Mouse (Mus musculus): ENCODE results near the gene Dcakd.

The Dcakd gene

DNA sequence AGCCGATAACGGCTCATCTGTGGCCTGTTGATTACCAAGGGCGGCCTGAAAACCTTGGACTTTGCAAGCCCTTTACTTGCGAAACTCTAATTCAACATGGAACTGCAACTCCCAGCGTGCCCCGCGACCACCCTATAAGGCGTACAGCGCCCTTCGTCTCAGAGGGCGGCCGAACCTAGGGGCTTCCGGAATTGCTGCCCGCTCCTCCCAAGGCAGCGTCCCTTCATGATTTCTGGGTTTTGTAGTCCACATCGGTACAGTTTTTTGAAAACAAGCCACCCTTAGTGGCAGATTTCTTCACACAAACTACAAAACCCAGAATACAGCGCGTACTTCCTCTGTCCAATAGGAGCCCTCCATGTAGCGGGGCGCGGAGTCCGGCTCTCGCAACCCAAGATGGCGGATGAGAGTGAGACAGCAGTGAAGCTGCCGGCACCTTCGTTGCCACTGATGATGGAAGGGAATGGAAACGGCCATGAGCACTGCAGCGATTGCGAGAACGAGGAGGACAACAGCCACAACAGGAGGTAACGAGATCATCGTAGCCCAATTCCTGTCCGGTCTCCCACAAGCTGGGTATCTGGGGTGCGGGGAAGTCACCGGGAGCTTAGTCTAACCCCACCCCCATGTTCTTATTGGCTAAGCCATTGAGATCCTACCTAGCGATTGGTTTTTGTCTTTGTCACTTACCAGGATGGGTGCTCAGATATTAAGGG, at the start of gene Dcakd, which contains the start of gene Nmt1:
Dcakd (minus strand) TSS at position 158 of the 716 bp plus-strand sequence.
Nmt1 (plus strand) TSS at position 15 of the 716 bp plus-strand sequence.
- peak; percentile 92 to 95 for DNase-seq

DNA sequence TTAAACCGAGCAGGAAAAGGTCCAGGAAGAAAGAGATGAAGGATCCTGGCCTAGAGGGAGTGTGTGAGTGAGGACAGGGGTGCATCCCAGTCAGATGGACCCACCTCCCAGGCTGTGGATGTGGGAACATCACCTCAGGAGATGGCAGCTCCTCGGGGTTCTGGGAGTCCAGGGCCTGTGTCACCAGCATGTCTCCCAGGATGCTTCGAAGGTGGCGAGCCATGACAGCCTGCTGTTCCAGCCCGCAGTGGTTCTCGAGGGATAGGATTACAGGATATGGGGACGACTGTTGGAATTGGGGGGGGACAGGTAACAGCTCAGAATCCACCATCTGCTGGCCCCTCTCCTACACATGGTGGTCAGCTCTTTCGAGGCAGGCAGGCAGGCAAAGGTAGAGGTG, 48.4 kb upstream of the Dcakd start:
- no peak for DNase-seq

DNA sequence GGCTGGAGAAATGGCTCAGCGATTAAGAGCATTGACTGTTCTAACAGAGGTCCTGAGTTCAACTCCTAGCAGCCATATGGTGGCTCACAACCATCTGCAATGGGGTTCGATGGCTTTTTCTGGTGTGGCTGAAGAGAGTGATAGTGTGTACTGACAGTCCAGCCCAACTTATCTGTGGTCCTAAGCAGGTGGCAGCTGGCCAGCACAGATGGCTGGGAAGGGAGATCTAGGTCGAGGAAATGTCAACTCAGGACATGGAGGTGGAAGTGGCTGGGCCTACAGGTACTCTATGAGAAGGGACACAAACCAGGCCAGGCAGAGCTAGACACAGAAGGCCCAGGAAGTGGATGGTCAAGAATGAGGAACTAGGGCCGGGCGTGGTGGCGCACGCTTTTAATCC, 47.9 kb upstream of the Dcakd start:
- no peak for DNase-seq

DNA sequence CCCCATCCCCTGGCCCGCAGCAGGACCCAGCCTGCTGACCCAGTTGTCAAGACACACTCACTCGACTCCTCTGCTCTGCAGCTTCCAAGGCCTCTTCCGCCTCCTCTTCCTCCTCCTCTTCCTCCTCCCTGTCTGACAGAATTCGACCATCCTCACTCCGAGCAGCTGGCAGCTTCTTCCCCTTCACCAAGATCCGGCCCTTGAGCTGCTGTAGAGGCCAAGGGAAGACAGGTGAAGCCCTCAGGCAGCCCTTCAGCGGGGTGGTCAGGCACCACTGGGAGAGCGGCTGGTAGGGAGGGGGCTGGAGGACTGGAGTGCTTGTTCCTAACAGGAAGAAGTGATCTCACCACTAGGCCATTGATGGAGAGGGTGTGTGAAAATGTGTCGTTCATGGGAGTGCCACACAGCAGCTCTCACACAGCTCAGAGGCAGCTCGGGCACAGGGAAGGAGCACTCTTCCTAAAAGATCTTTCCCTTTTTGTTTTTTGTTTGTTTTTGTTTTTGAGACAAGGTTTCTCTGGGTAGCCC, 46.7 kb upstream of the Dcakd start:
- DNase-seq, result no peak

DNA sequence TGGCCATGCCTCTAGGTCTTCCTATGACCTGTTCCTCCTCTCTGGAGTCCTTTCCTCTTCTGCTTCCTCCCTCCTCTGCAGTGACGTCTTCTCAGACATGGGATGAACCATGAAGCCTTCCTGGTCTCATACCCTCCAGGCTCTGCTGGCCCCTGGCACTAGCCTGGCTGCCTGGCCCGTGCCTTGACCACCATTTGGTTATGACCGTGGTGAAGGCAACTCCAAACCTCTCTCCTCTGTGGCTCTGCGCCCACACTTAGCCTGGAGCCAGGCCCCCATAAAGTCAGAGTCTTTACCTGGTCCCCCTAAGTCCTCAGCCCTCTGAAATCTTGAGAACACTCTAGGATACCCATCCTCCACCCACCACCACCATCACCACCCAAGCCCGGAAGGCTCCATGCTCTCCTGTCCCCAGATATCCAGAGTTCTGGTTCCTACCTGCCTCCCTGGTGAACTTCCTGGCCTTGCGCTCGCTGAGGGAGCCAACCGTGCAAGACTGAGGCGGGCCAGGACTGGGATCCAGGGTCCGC, 46.1 kb upstream of the Dcakd start:
- no peak for DNase-seq

DNA sequence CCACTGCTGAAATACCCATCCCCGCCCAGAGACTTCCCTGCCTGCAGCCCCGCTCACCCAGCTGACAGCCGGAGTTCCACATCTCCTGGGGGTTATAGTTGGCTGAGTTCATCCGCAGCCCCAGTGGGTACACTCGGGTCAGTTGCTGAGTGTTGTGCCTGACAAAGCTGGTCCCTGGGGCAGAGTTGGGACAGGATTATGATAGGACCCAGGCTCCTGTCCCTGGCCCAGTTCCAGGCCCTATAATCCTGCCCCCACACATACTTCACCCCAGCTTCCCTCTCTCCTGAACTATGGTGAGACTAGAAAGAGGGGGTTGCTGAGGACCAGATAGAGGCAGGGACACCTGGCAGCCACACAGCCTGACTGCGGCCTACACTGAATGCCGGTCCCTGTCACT, 45.5 kb upstream of the Dcakd start:
- DNase-seq, result no peak

DNA sequence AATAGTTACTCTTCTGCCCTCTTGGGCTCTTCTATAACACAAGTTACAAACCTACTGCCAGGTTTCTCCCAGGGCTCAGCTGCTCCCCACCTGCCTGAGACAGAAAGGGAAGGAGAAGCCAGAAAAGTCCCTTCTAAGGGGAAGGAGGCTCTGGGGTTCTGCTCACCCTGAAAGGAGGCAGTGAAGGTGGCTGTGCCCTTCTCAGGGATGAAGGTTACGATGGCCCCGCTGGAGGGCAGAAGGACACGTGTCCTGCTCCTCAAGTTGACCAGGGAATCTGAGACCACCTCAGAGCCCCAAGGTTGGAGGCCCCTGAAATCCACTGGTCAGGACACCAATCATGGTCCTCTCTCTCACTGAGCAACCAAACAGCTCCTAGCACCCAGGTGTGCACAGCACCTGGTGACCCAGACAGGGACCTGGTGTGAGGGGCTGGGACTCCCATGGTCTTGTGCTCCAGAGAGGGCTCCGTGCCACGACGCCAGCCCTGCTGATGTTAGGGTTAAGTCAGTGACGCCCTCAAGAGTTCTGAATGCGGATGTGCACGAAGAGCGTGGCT, 42.3 kb upstream of the Dcakd start:
- DNase-seq, result no peak

DNA sequence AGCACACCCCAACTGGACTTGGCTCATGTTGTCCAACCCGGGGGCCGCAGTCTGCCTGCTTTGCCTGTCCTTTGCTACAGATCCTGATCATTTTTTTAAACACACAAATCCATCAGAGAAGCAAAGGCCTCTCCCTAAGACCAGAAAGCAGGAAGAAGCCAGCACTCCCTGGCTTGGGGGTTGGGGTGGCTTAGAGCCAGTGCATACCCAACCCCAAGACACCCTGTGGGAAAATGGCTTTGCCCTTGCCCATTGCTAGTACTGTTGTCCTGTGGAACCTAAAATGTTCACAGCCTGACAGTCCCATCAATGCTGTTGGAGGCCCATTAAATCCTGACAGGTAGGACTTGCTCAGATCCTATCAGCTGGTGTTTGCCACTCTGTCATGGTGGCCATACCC, 41.6 kb upstream of the Dcakd start:
- DNase-seq, result no peak

DNA sequence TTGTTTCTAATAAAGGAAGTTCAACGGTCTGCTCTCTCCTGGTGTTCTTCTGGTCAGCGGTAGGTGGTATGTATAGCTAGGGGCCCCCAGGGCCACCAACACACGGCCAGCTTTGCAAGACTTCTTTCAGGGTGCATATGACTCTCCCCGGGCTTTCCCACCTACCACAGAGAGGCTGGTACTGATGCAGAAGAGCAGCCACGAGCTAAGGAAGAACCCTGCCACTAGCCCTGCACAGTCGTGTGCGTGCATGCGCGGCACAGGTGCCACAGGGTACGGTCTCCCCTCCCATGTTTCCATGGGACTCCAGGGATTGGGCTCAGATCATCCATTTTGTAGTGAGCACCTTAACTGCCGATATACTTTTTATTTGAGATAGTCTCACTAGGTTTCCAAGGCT, 40.8 kb upstream of the Dcakd start:
- no peak for DNase-seq

DNA sequence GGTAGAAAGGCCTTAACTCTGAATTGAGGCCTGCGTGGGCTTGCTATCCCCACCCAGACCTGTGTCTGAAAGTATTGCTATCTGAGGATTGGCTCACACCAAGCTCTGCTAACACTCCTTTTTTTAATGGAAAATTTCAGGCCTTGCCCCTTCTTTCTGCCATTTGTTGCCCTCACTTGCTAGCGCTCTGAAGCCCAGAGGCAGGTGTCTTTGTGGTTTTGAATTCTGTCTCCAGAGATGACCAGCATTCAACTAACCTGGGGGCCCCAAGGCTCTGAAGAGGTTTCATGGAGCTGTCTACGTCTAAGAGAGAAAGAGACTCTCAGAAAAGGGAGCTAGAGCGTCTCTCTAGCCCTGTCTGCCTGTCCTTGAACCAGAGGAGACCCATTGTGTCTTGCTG, 40.1 kb upstream of the Dcakd start:
- no peak for DNase-seq

DNA sequence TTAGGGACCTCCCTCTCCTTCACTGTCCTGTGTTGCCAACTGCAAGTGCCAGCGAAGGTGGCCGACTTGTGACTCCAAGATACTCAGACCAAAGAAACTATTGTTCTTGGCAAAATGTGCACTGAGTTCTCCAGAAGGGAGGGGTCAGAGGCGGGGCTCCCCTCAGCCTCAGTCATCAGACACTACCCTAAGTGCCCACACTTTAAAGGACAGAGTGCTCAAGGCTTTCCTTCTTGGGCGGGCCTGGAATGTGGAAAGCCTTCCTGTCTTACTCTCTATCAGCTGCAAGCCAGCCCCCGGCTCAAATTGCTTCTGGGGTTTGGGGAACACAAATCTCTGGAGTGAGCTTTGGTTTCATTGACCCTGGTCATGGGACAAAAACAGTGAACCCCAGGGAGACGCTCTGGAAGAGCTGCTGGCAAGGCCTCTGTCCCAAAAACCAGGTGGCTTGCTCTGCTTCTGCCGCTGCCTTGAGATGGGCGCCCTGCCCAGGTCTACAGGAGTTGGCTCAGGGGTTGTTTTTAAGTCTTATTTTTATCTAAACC, 39.4 kb upstream of the Dcakd start:
- no peak for DNase-seq

DNA sequence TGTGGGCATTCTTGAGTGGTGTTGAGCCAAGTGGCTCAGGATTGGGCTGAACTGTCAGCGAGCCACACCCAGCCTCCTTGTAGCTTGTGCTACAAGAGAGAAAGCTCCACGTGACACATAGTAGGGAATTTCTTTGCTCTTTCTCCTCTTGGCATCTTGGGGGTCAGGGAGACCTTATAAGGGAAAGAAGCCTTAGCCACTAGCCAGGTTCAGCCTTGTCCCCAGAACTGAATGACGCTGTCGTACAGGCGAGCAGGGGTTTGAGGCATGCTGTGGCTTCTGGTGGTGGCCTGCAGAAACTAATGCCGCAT, 38.9 kb upstream of the Dcakd start:
- DNase-seq, result no peak

DNA sequence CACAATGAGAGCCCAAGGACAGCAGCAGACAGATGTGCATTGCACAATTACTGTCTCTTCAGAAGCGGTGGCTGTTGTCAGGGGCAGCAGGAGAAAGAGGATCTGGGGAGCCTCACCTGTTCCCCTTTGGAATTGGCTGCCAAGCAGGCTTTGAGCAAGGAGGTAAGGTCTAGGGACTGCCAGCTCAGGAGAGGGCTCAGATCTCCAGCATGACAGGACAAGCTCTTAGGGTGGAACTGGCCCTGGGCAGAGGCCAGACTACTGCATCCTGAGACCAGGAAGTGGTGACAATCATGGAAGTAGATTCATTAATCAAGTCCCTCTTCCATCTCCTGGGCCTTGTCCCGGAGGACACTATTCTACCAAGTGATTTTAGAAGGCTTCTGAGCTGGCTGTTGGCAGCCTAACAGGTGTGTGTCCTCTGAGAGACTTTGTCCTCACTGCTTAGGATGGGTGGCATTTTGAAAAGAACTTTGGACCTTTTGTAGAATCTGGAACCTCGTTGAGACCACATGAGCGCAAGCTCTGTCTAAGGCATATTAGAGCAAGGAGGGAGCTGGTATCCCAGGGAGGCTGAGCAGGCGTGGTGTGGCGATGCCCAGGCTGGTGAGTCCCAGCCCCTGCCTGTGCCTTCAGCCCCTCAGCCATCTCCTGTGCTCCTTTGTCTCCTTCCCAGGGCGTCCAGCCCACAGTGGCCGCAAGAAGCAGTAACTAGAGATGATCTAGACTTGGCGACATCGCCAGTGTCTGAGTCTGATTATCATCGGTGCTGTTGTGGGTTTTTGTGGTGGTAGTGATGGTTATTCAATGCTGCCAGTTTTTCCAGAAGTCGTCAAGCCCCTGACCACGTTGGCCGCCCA, 38.3 kb upstream of the Dcakd start:
- no peak for DNase-seq

DNA sequence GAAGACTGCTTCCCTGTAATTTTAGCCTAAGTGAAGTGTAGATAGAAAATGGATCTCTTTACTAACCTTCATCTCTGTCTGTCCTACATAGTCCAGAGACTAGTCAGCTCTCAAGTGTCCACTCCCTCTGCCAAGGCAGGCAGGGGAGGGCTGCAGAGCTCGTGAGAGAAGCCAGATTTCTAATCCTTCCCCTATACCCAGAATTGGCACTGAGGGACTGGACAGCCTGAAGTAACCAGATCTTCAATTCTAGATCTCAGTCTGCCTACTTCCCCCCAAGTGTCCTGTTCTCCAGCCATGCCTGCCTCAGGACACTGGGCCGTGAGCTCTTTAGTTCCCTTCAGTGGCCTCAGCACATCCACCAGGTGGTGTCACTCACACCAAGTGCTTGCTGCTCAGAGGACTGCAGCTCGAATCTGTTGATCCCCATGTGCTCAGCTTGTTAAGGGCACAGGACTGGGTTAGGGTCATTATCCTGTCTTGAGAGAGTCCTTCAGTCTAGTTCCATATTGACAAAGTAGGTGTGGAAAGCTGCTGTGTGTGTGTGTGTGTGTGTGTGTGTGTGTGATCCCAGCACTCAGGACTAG, 30.5 kb upstream of the Dcakd start:
- DNase-seq, result no peak

DNA sequence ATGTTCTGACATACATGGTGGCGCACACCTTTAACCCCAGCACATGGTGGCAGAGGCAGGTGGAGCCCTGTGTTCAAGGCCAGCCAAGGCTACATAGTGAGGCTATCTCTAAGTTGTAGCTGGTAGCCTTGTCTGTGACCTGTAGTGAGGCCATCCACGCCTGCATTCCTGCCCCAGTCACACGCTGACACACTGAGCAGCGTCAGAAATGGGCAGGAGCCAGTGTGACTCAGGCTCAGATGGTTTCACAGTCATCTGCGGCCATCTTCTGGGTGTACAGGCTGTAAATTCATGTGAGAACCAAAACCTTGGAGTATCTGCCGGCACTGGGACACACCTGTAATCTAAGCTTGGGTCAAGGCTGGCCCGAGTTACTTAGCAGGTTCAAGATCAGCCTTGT, 28.5 kb upstream of the Dcakd start:
- DNase-seq, result no peak

DNA sequence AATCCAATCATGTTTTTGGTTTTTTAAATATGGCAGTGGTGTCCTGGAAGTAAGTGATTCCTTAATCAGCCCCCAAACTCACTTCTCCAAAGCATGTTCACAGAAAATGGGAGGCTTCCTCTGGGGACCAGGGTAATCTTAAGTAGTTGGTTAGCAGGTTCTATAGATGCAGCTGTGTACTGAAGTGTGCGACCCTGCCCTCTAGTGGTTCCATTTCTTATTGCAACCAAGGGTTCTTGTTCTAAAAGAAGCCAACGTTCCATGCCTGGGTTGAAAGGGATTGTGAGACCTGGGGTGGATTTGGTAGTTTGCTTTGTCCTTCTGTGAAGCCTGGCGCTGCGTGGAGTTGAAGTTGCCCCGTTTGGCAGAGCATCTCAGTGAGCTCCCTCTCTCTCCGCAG, 26.7 kb upstream of the Dcakd start:
- DNase-seq, result peak; percentile 77 to 83

DNA sequence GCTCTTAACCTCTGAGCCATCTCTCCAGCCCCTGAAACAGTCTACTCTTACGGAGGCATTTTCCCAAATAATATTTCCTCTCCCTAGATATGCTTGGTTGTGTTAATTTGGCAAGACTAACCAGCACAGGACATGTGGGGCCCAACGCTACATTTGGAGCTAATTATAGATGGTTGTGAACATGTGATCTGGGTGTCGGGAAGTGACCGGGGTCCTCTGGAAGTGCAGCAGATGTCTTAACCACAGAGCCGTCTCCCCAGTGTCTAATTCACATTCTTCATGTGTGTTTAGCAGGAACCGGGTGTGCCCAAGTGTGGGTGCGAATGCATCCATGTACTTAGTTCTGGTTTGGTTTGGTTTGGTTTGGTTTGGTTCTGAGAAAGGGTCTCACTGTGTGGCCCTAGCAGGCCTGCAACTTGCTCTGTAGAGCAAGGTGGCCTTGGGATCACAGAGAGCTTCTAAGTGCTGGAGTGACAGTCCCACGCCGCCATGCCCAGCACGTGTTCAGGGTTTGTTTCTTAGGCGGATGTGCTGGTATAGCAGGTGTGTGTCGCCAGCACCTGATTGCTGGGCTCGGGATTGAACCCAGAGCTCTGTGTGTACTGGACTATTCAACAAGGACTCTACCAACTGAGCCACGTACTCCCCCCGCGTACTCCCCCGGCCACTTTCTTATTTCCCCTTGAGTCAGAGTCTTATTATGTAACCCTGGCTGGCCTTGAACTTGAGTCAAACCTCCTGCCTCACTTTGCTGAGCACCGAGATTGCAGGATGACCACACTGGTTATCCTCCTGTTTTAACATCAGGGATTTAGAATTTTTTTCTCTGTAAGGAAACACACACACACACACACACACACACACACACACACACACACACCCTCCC, 25.3 kb upstream of the Dcakd start:
- DNase-seq, result no peak

DNA sequence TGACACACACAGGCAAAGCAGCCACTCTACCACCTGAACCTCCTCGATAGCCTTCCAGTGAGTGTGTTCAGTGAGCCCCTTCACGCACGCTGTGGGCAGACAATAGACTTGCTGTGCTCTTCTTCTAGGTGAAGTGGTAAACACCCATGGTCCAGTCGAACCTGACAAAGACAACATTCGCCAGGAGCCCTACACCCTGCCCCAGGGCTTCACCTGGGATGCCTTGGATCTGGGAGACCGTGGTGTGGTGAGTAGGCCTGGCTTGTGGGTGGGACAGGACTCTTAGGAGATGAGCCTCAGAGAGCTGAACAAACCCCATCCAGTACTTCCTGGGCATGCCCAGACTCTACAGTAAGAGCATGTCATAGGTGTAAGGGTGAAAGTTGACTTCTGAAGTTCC, 23.9 kb upstream of the Dcakd start:
- no peak for DNase-seq

DNA sequence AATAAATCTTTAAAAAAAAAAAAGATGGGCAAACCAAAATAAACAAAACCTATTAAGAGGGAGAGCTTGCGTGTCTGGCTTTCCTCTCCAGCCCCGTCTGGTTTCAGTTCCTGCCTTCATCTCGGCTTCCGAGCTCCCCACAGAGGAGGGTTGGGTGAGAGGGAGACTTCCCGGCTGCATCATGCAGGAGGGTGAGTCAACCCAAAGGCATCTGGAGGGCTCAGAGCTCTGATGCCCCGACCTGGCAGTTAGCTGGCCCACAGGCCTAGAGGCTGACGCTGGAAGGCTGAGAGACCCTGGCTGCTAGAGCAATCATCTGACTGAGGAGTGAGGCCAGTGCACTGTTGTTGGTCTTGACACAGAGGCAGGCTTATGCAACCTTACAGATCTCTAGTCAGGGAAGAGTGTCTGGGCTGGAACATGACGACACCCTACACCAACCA, 23.1 kb upstream of the Dcakd start:
- DNase-seq, result peak in 1 of 2 experiments; percentile 31

DNA sequence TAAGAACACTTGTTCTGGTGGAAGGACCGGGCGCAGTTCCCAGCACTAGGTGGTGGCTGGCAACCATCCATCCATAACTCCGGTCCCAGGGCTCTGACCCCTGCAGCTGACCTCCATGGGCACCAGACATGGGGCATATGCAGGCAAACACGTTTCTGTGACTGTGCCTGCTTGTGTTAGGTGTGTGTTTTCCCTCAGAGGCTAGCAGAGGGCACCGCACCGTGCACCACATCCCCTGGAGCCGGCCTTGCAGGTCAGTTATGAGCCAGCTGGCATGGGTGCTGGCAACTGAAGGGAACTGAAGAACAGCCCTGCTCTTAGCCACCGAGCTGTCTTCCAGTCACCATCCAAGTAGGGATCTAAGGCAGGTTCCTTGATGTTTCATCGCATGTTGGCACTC, 22.0 kb upstream of the Dcakd start:
- no peak for DNase-seq

DNA sequence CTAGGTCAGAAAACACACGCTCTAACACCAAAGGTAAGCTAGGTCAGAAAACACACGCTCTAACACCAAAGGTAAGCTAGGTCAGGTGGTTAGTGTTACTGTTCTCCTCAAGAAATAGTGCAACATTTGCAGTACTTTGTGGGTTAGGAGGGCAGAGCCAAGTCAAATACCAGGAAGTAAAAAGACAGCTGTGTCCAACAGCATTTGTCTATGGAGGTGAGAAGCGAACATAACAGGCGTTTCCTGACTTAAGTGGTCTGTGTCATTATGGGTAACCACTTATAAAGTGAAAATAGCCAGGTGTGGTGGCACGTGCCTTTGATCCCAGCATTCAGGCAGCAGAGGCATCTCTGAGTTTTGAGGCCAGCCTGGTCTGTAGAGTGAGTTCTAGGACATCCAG, 21.5 kb upstream of the Dcakd start:
- no peak for DNase-seq

DNA sequence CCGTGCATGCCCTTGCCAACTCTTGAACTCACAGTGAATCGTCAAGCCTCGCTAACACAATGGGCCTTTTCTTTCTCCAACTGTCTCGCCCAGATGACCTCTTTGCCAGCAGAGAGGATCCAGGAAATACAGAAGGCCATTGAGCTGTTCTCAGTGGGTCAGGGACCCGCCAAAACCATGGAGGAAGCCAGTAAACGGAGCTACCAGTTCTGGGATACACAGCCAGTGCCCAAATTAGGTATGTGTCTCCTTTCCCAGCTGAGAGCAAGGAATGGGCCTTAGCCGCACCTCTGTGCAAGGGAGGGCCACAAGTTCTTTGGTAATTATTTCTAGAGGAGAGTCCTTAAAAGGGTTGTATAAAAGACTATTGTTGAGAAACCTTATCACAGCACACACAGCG, 18.2 kb upstream of the Dcakd start:
- no peak for DNase-seq
